Mouse (Mus musculus): Measurements from ENCODE around the gene Ccdc73. TPM values are rescaled to one million over a fixed set of nuclear protein-coding genes. Genes with fewer than 3 reads are reported as not detected.

The Ccdc73 gene
- polyA plus RNA-seq, 1 experiment: not detected

DNA sequence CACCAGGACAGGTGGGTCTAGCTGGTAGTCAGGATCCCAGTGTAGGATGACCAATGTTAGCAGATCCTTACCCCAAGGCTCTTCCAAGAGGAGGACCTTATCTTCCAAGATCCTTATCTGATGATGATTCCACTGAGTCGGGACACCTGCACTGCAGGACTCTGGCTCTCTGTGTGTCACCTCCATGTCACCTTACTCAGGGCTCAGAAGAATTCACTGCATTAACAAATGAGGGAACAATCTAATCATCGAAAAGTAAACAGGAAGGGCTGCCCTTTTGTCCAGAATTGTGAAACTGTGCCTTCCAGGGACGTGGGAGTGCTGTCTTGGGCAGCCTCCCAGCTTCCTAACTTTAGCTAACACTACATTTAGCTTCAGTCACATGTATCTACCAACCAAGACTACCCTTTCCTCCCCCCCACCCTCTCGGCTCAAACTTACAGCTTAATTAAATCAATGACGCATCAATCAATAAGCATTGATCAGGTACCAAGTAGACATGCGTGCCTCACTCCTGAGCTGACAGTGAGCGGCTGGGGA is 191.0 kb downstream of the Ccdc73 start:
- no peaks in the 10 kb centered on the region for H3K4me1 ChIP-seq (ENCODE audit: control insufficient read depth, insufficient read depth, insufficient read length, low read length)
- H3K27me3 ChIP-seq (ENCODE audit: control insufficient read depth, insufficient read depth, low read length): no peaks in the 10 kb centered on the region
- no peaks in the 10 kb centered on the region for H3K36me3 ChIP-seq (ENCODE audit: control insufficient read depth, insufficient read depth, low read length)
- WGBS: 38% methylated on average over 7 of the region's 7 CpGs
- H3K4me3 ChIP-seq (ENCODE audit: low read depth, low read length): no peak overlapping the region
- no peak for TF ChIP-seq POLR2A (IDR thresholded peaks at IDR 0.05; ENCODE audit: low read depth, low read length)
- no peak overlapping the region for H3K27ac ChIP-seq (ENCODE audit: insufficient read depth, low read depth, low read length)

DNA sequence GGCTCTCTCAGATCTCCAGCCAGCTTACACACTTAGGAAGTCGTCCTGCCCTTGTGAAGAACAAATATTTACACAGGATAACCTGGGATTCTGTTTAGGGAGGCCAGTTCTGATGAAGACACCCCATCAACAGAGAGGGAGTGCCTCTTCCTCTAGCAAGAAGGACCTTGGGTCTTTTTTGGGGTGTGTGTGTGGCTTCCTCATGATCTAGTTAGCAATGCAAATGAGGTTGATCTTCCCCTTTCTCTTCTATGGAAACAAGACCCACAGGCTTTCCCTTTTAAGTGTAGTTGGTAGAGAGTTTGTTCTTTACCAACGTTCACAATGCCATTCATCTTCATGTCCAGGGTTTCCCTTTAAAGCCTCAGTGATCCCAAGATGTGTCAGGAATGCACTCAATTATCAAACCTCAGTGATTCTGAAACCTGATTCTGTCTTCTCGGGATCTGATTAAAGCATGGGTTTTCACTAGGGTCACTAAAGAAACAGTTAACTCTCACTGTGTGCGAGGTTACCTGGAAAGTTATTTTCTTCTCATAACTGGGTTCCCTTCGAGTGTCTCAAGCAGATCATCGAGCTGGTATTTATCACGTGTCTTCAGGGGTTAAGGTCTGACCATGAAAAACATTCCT is 195.3 kb downstream of the Ccdc73 start:
- H3K27ac ChIP-seq (ENCODE audit: insufficient read depth, low read depth, low read length): no peak overlapping the region
- H3K27me3 ChIP-seq (ENCODE audit: control insufficient read depth, insufficient read depth, low read length): no peaks in the 10 kb centered on the region
- TF ChIP-seq CTCF (IDR thresholded peaks at IDR 0.05; ENCODE audit: extremely low read depth, insufficient read length, insufficient replicate concordance, low read depth, low read length) (no peak), POLR2A (IDR thresholded peaks at IDR 0.05; ENCODE audit: low read depth, low read length) (no peak)
- 56% methylated on average over 7 of the region's 7 CpGs for WGBS
- no peak overlapping the region for H3K4me3 ChIP-seq (ENCODE audit: low read depth, low read length)
- H3K36me3 ChIP-seq (ENCODE audit: control insufficient read depth, insufficient read depth, low read length): no peaks in the 10 kb centered on the region
- H3K4me1 ChIP-seq (ENCODE audit: control insufficient read depth, insufficient read depth, insufficient read length, low read length): no peaks in the 10 kb centered on the region

Other genes starting within 250 kb of the Ccdc73 start
- 1.9 and 2.4 TPM in 2 replicates for gene Tcp11l1, start 155.6 kb upstream of the Ccdc73 start, polyA plus RNA-seq (2012; rRNA removed)
- not detected in 2 replicates for gene Pin1rt1, start 151.4 kb upstream of the Ccdc73 start, polyA plus RNA-seq (2012; rRNA removed)
- 3.5 and 15.7 TPM in 2 replicates for gene Depdc7, start 124.9 kb upstream of the Ccdc73 start, polyA plus RNA-seq (2012; rRNA removed)
- 1.0 and 1.3 TPM in 2 replicates for gene Qser1, start 51.0 kb upstream of the Ccdc73 start, polyA plus RNA-seq (2012; rRNA removed)
- gene Prrg4, start 17.9 kb upstream of the Ccdc73 start, polyA plus RNA-seq (2012; rRNA removed): 0.33 and 0.42 TPM in 2 replicates
- 7.0 and 7.4 TPM in 2 replicates for gene Eif3m, start 149.3 kb downstream of the Ccdc73 start, polyA plus RNA-seq (2012; rRNA removed)
- not detected in 2 replicates for gene Gm11060, start 224.2 kb downstream of the Ccdc73 start, polyA plus RNA-seq (2012; rRNA removed)

Data from small intestine, adult 2 months (tissue).